8 mouse cellular contexts compared by ENCODE assay signal in the genomic region with DNA sequence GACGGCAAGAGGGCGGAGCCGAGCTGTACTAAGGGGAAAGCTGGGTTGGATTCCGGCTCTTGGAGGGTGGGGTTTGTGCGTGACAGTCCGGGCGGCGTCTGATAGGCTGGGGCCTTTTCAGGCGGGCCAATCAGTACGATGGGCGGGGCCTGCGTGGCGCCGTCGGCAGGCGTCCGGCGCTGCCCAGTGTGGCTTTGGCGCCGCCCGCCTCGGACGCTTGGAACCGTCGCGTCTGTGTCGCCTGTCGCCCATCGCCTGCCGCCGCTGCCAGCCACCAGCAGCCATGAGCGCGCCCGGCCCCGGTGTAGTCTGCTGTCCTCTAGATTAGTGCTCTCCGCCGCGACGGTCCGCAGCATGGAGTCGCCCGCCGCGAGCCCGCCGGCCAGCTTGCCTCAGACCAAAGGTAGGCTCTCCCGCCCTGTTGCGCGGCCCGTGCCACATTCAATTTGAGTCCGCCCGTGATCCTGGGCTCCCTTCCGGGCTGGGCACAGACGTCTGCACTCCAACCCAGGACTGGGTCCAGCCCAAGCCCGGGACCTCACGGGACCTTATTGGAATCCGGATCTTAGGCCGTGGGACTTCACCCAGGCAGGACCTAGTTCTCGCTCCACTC. TPM values are rescaled to one million over a fixed set of nuclear protein-coding genes. Genes with fewer than 3 reads are reported as not detected.
DNase-seq lines count a peak whose midpoint lies in the region; ATAC-seq lines count a peak whose summit lies in the region.

A gene (plus strand): TSS at position 165 of the 613 bp plus-strand sequence.

- peak within 1 kb of the TSS; percentile 80 for H3K4me2 ChIP-seq in hindbrain, embryonic 15.5 days

- H3K4me3 ChIP-seq in hindbrain, embryonic 15.5 days = peak within 1 kb of the TSS; percentile 84

- peaks cover 39% of the 10 kb centered on the region for H3K4me1 ChIP-seq in hindbrain, embryonic 15.5 days (replicated peaks)

- H3K27me3 ChIP-seq in hindbrain, embryonic 15.5 days = no peaks in the 10 kb centered on the region

- under 1% methylated on average over 53 of the region's 59 CpGs for WGBS in hindbrain, embryonic 15.5 days

- ATAC-seq in hindbrain, embryonic 15.5 days (ENCODE audit: low FRiP score, low read depth) = peak; percentile 96

- no peaks in the 10 kb centered on the region for H3K9me3 ChIP-seq in hindbrain, embryonic 15.5 days

- DNase-seq in R1 (ENCODE audit: low read depth, low spot score) = peak; percentile 97
- DNase-seq in cerebellum, postnatal 25 days = peak; percentile 95 to 98
- peak; percentile 94 for DNase-seq in frontal cortex, postnatal 36 days (ENCODE audit: low spot score in 2 of 2)
- peak; percentile 94 for DNase-seq in left cerebral cortex, adult 11 months (ENCODE audit: low spot score)
- DNase-seq in lung, postnatal 4 days = peak; percentile 98
- DNase-seq in retina, postnatal 7 days (ENCODE audit: low read depth, low spot score) = peak; percentile 90
- DNase-seq in urinary bladder, adult 2 months (ENCODE audit: low spot score) = peak; percentile 86

- no peaks in the 10 kb centered on the region for H3K36me3 ChIP-seq in hindbrain, embryonic 15.5 days

- H3K27ac ChIP-seq in hindbrain, embryonic 15.5 days (replicated peaks) = peak within 1 kb of the TSS; percentile 75

- peak within 1 kb of the TSS; percentile 73 for H3K9ac ChIP-seq in hindbrain, embryonic 15.5 days

RNA-seq across cellular contexts. Expression of the gene that starts here (rescaled TPM):
- polyA plus RNA-seq in hindbrain, embryonic 15.5 days (2015; fragmentation: Nextera tagmentation; extraction: Ambion mirVana) = 31.5 and 31.8 TPM in 2 replicates
- polyA plus RNA-seq in urinary bladder, adult 2 months (2012; rRNA removed) = 44.0 and 46.6 TPM in 2 replicates

Comparison
In these comparisons a context has a peak if more than half of its experiments do, and no peak if none do; other contexts are left out.
1. Peak in every context shown above with its lines: DNase-seq, ATAC-seq, H3K4me3 ChIP-seq and H3K27ac ChIP-seq.